Mouse (Mus musculus) ES-E14 (cell line): Measurements from ENCODE around the gene Fam69a.
"Not testable (repeated sequence)": the region's sequence is repeated elsewhere in the genome, so short reads cannot be mapped to it uniquely, and the experiment has no call there.

Source experiments
- HCFC1 ChIP-seq: IDR thresholded peaks from 2 replicates; pipeline ENCODE4 v1.6.1; 2012; ENCODE audit warnings: low read length, inconsistent platforms, borderline replicate concordance; ENCODE audit not compliant: insufficient read depth
- MAFK ChIP-seq: IDR thresholded peaks from 2 replicates; pipeline ENCODE4 v1.6.1; 2014; ENCODE audit warnings: mild to moderate bottlenecking, low read depth, low read length, inconsistent platforms; ENCODE audit not compliant: insufficient read depth
- ZC3H11A ChIP-seq: IDR thresholded peaks from 2 replicates; pipeline ENCODE4 v1.6.1; 2012; ENCODE audit warnings: low read depth, mild to moderate bottlenecking, inconsistent platforms, low read length, borderline replicate concordance
- ZNF384 ChIP-seq: IDR thresholded peaks from 2 replicates; pipeline ENCODE4 v1.6.1; 2012; ENCODE audit warnings: low read depth, low read length, inconsistent platforms

- TF ChIP-seq ZC3H11A, HCFC1, ZNF384, MAFK: not testable (repeated sequence)
Measured at GRCm38 (mm10) chr5:107891515-107891914, 95.4 kb downstream of the Fam69a start.
